Mouse (Mus musculus) intestine, embryonic 14.5 days (tissue): ENCODE data around the gene Ctps. TPM values are rescaled to one million over a fixed set of nuclear protein-coding genes. Genes with fewer than 3 reads are reported as not detected.
"Not testable (repeated sequence)": the region's sequence is repeated elsewhere in the genome, so short reads cannot be mapped to it uniquely, and the experiment has no call there.

ENCODE experiments used
- ATAC-seq: fragments of 200-750 bp; cut with Nextera tagmentation; replicated peaks from 2 replicates; pipeline ENCODE4 v1.8.0; 2017; ENCODE audit warnings: low read depth, moderate number of reproducible peaks, moderate TSS enrichment, moderate library complexity; ENCODE audit not compliant: low FRiP score, low TSS enrichment
- DNase-seq: peaks from one replicate; pipeline ENCODE4 v3.0.0-alpha.2; 2018; ENCODE audit warnings: low spot score
- H3K27ac ChIP-seq: fragments of 300-500 bp; sonication (generic); 2 replicates; pipeline ENCODE4 v1.5.1; 2014; ENCODE audit warnings: low read depth, mild to moderate bottlenecking, control low read depth
- H3K27me3 ChIP-seq: fragments of 300-500 bp; sonication (generic); replicated peaks from 2 replicates; pipeline ENCODE4 v1.6.1; 2014; ENCODE audit warnings: low read length, control low read depth; ENCODE audit not compliant: control insufficient read depth, insufficient read depth
- H3K36me3 ChIP-seq: fragments of 300-500 bp; sonication (generic); 2 replicates; pipeline ENCODE4 v1.6.1; 2014; ENCODE audit warnings: low read length, control low read depth; ENCODE audit not compliant: control insufficient read depth, insufficient read depth
- H3K4me1 ChIP-seq: fragments of 300-500 bp; sonication (generic); replicated peaks from 2 replicates; pipeline ENCODE4 v1.6.1; 2014; ENCODE audit warnings: low read length, control low read depth, mixed read lengths; ENCODE audit not compliant: control insufficient read depth, insufficient read depth
- H3K4me2 ChIP-seq: fragments of 300-500 bp; sonication (generic); 2 replicates; pipeline ENCODE4 v1.6.1; 2014; ENCODE audit warnings: low read length
- H3K4me3 ChIP-seq: fragments of 300-500 bp; sonication (generic); 2 replicates; pipeline ENCODE4 v1.5.1; 2014; ENCODE audit warnings: low read depth, low read length, control low read depth, mixed read lengths
- H3K9ac ChIP-seq: fragments of 300-500 bp; sonication (generic); 2 replicates; pipeline ENCODE4 v1.6.1; 2014; ENCODE audit warnings: mild to moderate bottlenecking, low read length
- H3K9me3 ChIP-seq: fragments of 300-500 bp; sonication (generic); 2 replicates; pipeline ENCODE4 v1.6.1; 2016; ENCODE audit warnings: low read length, control low read depth; ENCODE audit not compliant: control insufficient read depth
- WGBS: fragments of 180-500 bp; shearing (Covaris S2); extraction: QIAGEN DNeasy Blood & Tissue Kit; methylation state at CpG from one replicate; pipeline ENCODE4 v1.1.7; 2014; 5-methylcytosine and 5-hydroxymethylcytosine counted together
- polyA plus RNA-seq: library from polyadenylated mRNA; unstranded; fragments of >200 nt; fragmentation: Nextera tagmentation; extraction: Ambion mirVana; gene quantifications from 2 replicates; pipeline ENCODE4 v1.2.1, GENCODE M21; 2014

Gene Ctps
- polyA plus RNA-seq, 1 experiment from 2014 or later = 94.5 TPM

DNA sequence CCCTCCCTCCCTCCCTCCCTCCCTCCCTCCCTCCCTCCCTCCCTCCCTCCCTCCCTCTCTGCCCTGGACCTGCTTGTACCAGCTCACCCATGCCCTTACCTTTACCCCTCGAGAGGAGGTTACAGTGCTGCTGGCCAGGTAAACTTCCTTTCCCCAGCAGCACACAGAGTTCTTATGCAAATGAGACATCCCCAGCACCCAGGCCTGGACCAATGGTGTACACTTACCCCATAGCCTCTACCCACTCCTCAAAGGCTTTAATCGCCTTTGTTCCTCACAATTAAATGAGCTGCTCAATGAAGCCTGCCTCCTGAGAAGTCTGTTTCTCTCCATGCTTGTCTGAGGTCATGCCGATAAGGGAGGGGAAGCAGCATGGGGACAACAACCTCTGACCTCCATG is 36.9 kb upstream of the Ctps start:
- Histone ChIP-seq H3K4me1 (no peaks in the 10 kb centered on the region), H3K9ac (no peak overlapping the region), H3K9me3 (no peaks in the 10 kb centered on the region), H3K27me3 (no peaks in the 10 kb centered on the region), H3K4me2 (no peak overlapping the region), H3K27ac (no peak overlapping the region), H3K4me3 (no peak overlapping the region), H3K36me3 (no peaks in the 10 kb centered on the region)
- DNase-seq = no peak
- no peak for ATAC-seq
- WGBS = 33% methylated on average over 3 of the region's 3 CpGs

DNA sequence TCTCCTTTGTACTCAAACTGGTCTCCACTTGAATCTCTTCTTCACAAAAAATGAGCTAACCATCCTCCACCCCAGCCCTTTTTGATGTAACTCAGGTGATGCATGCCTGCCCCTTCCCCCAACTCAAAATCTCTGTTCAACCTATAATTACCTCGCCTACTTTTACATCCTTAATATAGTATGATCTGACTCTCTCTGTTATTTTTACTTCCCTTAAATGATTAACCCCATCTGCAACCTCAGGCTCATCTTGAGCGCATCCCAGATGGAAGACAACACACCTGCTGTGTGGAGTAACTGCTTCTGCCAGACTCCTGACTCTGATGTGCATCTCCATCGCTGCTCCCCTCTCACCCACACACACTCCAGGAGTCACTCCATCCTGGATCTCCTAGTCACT is 32.6 kb upstream of the Ctps start:
- Histone ChIP-seq H3K9me3 (no peaks in the 10 kb centered on the region), H3K27ac (no peak overlapping the region), H3K9ac (no peak overlapping the region), H3K4me2 (no peak overlapping the region), H3K27me3 (no peaks in the 10 kb centered on the region), H3K4me3 (no peak overlapping the region), H3K4me1 (no peaks in the 10 kb centered on the region), H3K36me3 (no peaks in the 10 kb centered on the region)
- DNase-seq = no peak
- no peak for ATAC-seq
- WGBS = 70% methylated on average over 3 of the region's 3 CpGs

DNA sequence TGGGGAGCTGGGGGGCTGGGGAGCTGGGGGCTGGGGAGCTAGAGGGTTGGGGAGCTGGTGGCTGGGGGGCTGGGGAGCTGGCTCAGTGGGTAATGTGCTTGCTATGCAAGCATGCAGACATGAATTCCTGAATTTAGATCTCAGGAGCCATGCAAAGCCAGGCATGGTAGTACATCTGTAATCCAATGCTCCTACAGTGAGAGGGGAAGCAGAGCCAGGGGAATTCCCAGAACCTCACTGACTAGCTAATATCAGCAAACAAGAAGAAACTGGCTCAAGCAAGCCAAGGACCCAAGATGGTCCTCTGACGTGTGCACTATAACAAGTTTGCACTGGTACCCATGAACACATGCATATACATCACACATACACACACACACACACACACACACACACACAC is 31.7 kb upstream of the Ctps start:
- no peak for DNase-seq
- H3K4me3 ChIP-seq = no peak overlapping the region
- H3K4me2 ChIP-seq = no peak overlapping the region
- H3K27me3 ChIP-seq = no peaks in the 10 kb centered on the region
- H3K9me3 ChIP-seq = no peaks in the 10 kb centered on the region
- H3K36me3 ChIP-seq = no peaks in the 10 kb centered on the region
- ATAC-seq = no peak
- H3K27ac ChIP-seq = no peak overlapping the region
- 64% methylated on average over 1 of the region's 1 CpGs for WGBS
- H3K9ac ChIP-seq = no peak overlapping the region
- no peaks in the 10 kb centered on the region for H3K4me1 ChIP-seq

DNA sequence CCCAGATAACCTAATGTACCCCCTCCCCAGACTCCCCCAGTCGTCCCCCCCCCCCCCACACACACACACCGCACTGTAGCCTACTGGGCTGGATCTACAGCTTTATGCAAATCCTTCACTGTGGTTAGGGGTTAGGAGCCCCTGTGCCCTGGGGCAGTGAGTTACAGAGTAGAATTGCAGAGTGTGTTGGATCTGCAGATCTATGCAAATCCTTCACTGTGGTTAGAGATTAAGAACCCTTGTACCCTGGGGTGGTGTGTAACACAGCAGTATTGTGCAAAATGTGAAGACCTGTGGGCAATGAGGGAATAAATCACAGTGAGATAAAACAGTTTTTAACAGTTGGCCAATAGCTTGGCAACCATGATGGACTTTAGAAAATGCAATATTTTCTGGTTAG is 28.8 kb upstream of the Ctps start:
- DNase-seq = no peak
- Histone ChIP-seq H3K36me3 (no peaks in the 10 kb centered on the region), H3K27ac (no peak overlapping the region), H3K4me1 (no peaks in the 10 kb centered on the region), H3K4me3 (no peak overlapping the region), H3K4me2 (no peak overlapping the region), H3K9ac (no peak overlapping the region), H3K27me3 (no peaks in the 10 kb centered on the region), H3K9me3 (no peaks in the 10 kb centered on the region)
- ATAC-seq = no peak
- WGBS = 18% methylated on average over 2 of the region's 2 CpGs

DNA sequence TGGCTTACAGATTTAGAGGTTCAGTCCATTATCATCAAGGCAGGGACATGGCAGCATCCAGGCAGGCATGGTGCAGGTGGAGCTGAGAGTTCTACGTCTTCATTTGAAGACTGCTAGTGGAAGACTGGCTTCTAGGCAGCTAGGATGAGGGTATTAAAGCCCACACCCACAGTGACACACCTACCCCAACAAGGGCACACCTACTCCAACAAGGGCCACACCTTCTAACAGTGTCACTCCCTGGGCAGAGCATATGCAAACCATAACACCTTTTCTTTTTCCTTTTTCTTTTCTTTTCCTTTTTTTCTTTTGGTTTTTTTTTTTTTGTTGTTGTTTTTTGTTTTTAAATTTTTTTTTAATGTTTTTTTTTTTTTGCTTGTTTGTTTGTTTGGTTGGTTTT is 26.1 kb upstream of the Ctps start:
- 77% methylated on average over 1 of the region's 1 CpGs for WGBS
- not testable (repeated sequence) for H3K27me3 ChIP-seq, H3K4me3 ChIP-seq

DNA sequence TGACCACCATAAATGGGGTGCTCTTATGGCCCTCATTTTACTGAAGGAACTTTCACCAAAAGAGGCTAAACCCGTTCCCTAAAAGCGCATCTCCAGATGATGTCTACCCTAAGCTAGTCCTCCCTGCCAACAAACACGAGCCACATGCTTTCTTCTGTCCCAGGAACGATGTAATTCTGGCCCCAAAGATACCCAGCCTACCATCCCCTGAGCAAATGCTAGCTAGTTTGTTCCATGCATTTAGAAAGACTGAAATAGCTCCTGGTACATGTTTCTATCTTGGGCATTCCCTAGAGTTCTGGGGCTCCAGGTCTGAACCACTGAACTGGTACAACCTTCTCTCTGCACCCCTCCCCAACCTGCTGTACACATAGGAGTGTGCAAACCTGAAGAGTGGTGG is 20.9 kb upstream of the Ctps start:
- DNase-seq = no peak
- no peaks in the 10 kb centered on the region for H3K36me3 ChIP-seq
- H3K27ac ChIP-seq = no peak overlapping the region
- no peaks in the 10 kb centered on the region for H3K27me3 ChIP-seq
- no peak for ATAC-seq
- no peaks in the 10 kb centered on the region for H3K9me3 ChIP-seq
- H3K9ac ChIP-seq = no peak overlapping the region
- no peak overlapping the region for H3K4me2 ChIP-seq
- peaks cover 6% of the 10 kb centered on the region; the same call in 1 of the 2 replicates for H3K4me1 ChIP-seq
- WGBS = 87% methylated on average over 4 of the region's 4 CpGs
- H3K4me3 ChIP-seq = no peak overlapping the region

More for the DNA sequence above, 26.1 kb upstream of the Ctps start:
- not testable (repeated sequence) for DNase-seq, H3K9me3 ChIP-seq, H3K4me2 ChIP-seq, H3K36me3 ChIP-seq, H3K9ac ChIP-seq, H3K27ac ChIP-seq, ATAC-seq, H3K4me1 ChIP-seq

DNA sequence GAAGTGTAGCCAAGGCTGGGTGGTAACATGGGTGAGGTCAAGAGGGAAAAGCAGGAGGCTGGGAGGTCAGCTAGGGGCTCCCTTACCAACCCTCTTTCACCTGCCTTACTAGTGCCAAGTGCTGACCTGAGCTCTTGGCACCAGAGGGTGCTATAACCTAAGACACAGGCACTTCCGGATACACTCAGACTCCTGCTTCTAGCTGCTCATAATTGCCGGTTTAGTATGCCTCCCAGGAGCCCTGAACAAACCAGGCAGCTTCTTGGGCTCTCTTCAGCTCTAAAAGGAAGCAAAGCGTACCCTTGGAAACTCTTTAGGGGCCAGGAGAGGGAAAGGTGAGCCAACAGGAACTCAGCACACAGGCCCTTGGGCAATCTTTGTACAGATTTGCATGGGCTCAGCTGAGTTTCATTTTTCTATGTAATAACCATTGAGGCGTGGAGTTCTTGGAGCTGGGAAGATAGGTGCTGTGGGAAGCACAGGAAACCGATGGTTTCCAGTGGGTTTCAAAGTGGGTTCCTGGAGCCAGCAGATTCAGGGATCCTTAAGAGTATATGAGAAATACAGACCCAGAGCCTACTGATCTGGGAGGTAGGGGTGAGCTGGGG is 19.8 kb upstream of the Ctps start:
- 33% methylated on average over 5 of the region's 5 CpGs for WGBS
- no peaks in the 10 kb centered on the region for H3K9me3 ChIP-seq
- H3K27me3 ChIP-seq = no peaks in the 10 kb centered on the region
- no peak overlapping the region for H3K4me3 ChIP-seq
- H3K4me2 ChIP-seq = no peak overlapping the region
- DNase-seq = peak; percentile 77
- no peak overlapping the region for H3K27ac ChIP-seq
- no peaks in the 10 kb centered on the region for H3K36me3 ChIP-seq
- H3K9ac ChIP-seq = no peak overlapping the region
- ATAC-seq = peak; percentile 90
- H3K4me1 ChIP-seq = peaks cover 6% of the 10 kb centered on the region; the same call in 1 of the 2 replicates

DNA sequence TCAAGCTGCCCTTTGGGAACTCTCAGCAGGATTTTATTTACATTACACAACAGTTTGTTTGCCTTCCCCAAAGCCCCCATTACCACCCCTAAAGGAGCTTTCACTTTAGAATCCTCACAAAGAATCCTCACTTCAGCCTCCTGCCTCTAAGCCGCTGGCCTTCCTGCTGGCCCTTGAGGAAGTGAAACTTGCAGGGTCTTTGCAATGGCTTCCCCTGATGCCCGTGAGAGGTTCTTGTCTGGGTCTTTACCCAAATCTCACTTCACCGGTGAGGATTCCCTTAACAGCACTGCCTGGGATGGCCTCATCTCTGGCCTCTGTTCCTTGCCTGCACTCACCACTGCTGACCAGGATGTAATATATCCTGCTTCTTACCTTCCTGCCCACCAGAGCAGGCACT is 19.0 kb upstream of the Ctps start:
- Histone ChIP-seq H3K36me3 (no peaks in the 10 kb centered on the region), H3K4me1 (peaks cover 6% of the 10 kb centered on the region; the same call in 1 of the 2 replicates), H3K4me3 (no peak overlapping the region), H3K4me2 (no peak overlapping the region), H3K9ac (no peak overlapping the region), H3K27ac (no peak overlapping the region), H3K9me3 (no peaks in the 10 kb centered on the region), H3K27me3 (no peaks in the 10 kb centered on the region)
- WGBS = 23% methylated on average over 3 of the region's 3 CpGs
- DNase-seq = no peak
- no peak for ATAC-seq

DNA sequence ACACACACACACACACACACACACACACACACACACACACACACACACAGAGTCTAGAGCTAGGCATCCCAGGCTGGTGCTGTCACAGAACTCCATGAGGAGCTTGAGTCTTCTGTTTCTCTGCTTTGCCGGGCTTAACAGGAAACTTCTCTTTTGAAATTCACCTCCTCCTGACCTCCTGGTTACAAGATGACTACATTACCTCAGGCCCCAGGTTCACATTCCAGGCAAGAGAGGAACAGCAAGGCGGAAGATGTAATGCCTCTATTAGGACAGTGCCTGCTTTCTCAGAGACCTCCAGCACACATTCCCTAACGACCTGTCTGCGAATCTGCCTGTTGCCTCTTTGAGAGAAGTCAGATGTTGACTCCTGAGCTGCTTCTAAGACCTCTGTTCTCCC is 18.4 kb upstream of the Ctps start, which contains the start of gene Gm8439:
Gene Gm8439, plus strand, starts transcription at position 301 of the 400 bp plus-strand sequence.
- no peak for ATAC-seq
- no peak for DNase-seq
- no peaks in the 10 kb centered on the region for H3K9me3 ChIP-seq
- no peak within 1 kb of the TSS for H3K4me3 ChIP-seq
- no peak within 1 kb of the TSS for H3K9ac ChIP-seq
- H3K4me2 ChIP-seq = no peak within 1 kb of the TSS
- H3K27me3 ChIP-seq = no peaks in the 10 kb centered on the region
- WGBS = 13% methylated on average over 4 of the region's 4 CpGs
- H3K36me3 ChIP-seq = no peaks in the 10 kb centered on the region
- no peak within 1 kb of the TSS for H3K27ac ChIP-seq
- peaks cover 6% of the 10 kb centered on the region; the same call in 1 of the 2 replicates for H3K4me1 ChIP-seq
